In the genomic region with DNA sequence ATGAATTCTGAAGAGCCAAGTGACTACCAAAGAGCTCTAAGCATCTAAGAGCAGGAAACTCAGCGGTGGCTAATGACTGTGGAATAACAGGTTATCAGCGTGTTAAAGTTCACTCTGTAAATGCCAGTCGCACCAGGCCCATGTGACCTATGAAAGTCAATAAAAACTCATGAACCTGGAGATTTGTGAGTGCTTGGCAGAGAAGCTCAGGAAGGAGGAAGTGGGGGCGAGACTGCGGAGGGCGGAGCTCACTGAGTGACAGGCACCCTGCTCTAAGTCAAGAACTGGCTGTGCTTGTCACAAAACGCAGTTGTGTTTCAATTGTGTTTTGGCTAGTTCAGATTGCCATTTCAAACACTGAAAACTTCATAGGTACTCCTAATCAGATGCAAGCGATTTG, we compare ENCODE assay signal across 8 mouse cellular contexts.
DNase-seq lines count a peak whose midpoint lies in the region; ATAC-seq lines count a peak whose summit lies in the region.

No protein-coding gene starts in this region.

- peak; percentile 24 for DNase-seq in liver
- peak; percentile 37 for DNase-seq in thymus, postnatal 0 days (ENCODE audit: low spot score)
- no peak for DNase-seq in right cerebral cortex, postnatal 25 days
- no peak for DNase-seq in hindbrain, embryonic 10.5 days (ENCODE audit: low spot score)
- no peak for DNase-seq in layer of hippocampus, adult 9-11 months

- ATAC-seq in liver, embryonic 12.5 days, result no peak
- ATAC-seq in intestine, embryonic 16.5 days, result peak; percentile 95
- peak; percentile 75 for ATAC-seq in lung, embryonic 16.5 days (ENCODE audit: low read depth)

- no peak overlapping the region for H3K4me2 ChIP-seq in liver, embryonic 12.5 days
- H3K4me2 ChIP-seq in intestine, embryonic 16.5 days (ENCODE audit: low read depth, low read length), result no peak overlapping the region
- no peak overlapping the region for H3K4me2 ChIP-seq in lung, embryonic 16.5 days (ENCODE audit: low read depth, low read length)

- H3K27ac ChIP-seq in liver, embryonic 12.5 days, result no peak overlapping the region
- peak overlapping the region; percentile 87 for H3K27ac ChIP-seq in intestine, embryonic 16.5 days (ENCODE audit: low read length)
- H3K27ac ChIP-seq in lung, embryonic 16.5 days (ENCODE audit: low read length), result peak overlapping the region; percentile 83
- no peak overlapping the region for H3K27ac ChIP-seq in hindbrain, embryonic 10.5 days

- peaks cover 6% of the 10 kb centered on the region for H3K4me1 ChIP-seq in liver, embryonic 12.5 days
- 0 out of 2 replicates have a peak, but pooled peaks cover 4% of the 10 kb centered on the region for H3K4me1 ChIP-seq in intestine, embryonic 16.5 days (ENCODE audit: control insufficient read depth, insufficient read depth, low read length)
- peaks cover 13% of the 10 kb centered on the region for H3K4me1 ChIP-seq in lung, embryonic 16.5 days (replicated peaks; ENCODE audit: control insufficient read depth, insufficient read depth, low read length)
- H3K4me1 ChIP-seq in hindbrain, embryonic 10.5 days (replicated peaks), result no peaks in the 10 kb centered on the region

- no peaks in the 10 kb centered on the region for H3K9me3 ChIP-seq in liver, embryonic 12.5 days (replicated peaks)
- no peaks in the 10 kb centered on the region for H3K9me3 ChIP-seq in intestine, embryonic 16.5 days (ENCODE audit: control insufficient read depth, low read length)
- H3K9me3 ChIP-seq in lung, embryonic 16.5 days (ENCODE audit: control insufficient read depth, low read length), result no peaks in the 10 kb centered on the region
- H3K9me3 ChIP-seq in hindbrain, embryonic 10.5 days, result no peaks in the 10 kb centered on the region

- H3K36me3 ChIP-seq in liver, embryonic 12.5 days, result peaks cover 29% of the 10 kb centered on the region
- H3K36me3 ChIP-seq in intestine, embryonic 16.5 days (ENCODE audit: control insufficient read depth, insufficient read depth, low read length), result peaks cover 9% of the 10 kb centered on the region; the same call in 1 of the 2 replicates
- H3K36me3 ChIP-seq in lung, embryonic 16.5 days (ENCODE audit: control insufficient read depth, insufficient read depth, low read length), result peaks cover 25% of the 10 kb centered on the region
- H3K36me3 ChIP-seq in hindbrain, embryonic 10.5 days, result peaks cover 16% of the 10 kb centered on the region

- H3K4me3 ChIP-seq in liver, embryonic 12.5 days, result no peak overlapping the region
- no peak overlapping the region for H3K4me3 ChIP-seq in intestine, embryonic 16.5 days (ENCODE audit: low read length)
- H3K4me3 ChIP-seq in lung, embryonic 16.5 days (ENCODE audit: low read length), result no peak overlapping the region
- H3K4me3 ChIP-seq in hindbrain, embryonic 10.5 days, result no peak overlapping the region

- H3K9ac ChIP-seq in liver, embryonic 12.5 days, result no peak overlapping the region
- no peak overlapping the region for H3K9ac ChIP-seq in intestine, embryonic 16.5 days (ENCODE audit: low read depth, low read length)
- no peak overlapping the region for H3K9ac ChIP-seq in lung, embryonic 16.5 days (ENCODE audit: low read length)

- WGBS in liver, embryonic 12.5 days (ENCODE audit: insufficient replicate concordance), result 44% methylated on average over 8 of the region's 8 CpGs
- 49% methylated on average over 8 of the region's 8 CpGs for WGBS in intestine, embryonic 16.5 days
- WGBS in lung, embryonic 16.5 days, result 40% methylated on average over 8 of the region's 8 CpGs
- WGBS in hindbrain, embryonic 10.5 days, result 89% methylated on average over 8 of the region's 8 CpGs

- H3K27me3 ChIP-seq in liver, embryonic 12.5 days (replicated peaks), result no peaks in the 10 kb centered on the region
- no peaks in the 10 kb centered on the region for H3K27me3 ChIP-seq in intestine, embryonic 16.5 days (replicated peaks; ENCODE audit: control insufficient read depth, insufficient read depth, low read length)
- H3K27me3 ChIP-seq in lung, embryonic 16.5 days (ENCODE audit: control insufficient read depth, insufficient read depth, low read depth, low read length), result no peaks in the 10 kb centered on the region
- H3K27me3 ChIP-seq in hindbrain, embryonic 10.5 days (ENCODE audit: insufficient read depth, poor library complexity, severe bottlenecking), result no peaks in the 10 kb centered on the region

Comparison
In these comparisons a context has a peak if more than half of its experiments do, and no peak if none do; other contexts are left out.
1. DNase-seq: peak in liver (single experiment) and thymus, postnatal 0 days (single experiment); none in right cerebral cortex, postnatal 25 days (single experiment), hindbrain, embryonic 10.5 days (single experiment) and layer of hippocampus, adult 9-11 months (single experiment).
2. H3K27ac ChIP-seq: peak in intestine, embryonic 16.5 days (single experiment) and lung, embryonic 16.5 days (single experiment); none in liver, embryonic 12.5 days (single experiment) and hindbrain, embryonic 10.5 days (single experiment).